Mouse (Mus musculus) small intestine, adult 2 months (tissue): ENCODE measurements around the gene Slc7a6os. TPM values are rescaled to one million over a fixed set of nuclear protein-coding genes. Genes with fewer than 3 reads are reported as not detected.

Experiments
- H3K27ac ChIP-seq: fragments of 200-500 bp; 2 replicates; pipeline ENCODE4 v1.5.1; 2012; ENCODE audit warnings: low read depth, low read length, control low read depth, inconsistent platforms; ENCODE audit not compliant: insufficient read depth
- H3K27me3 ChIP-seq: fragments of 200-500 bp; 2 replicates; pipeline ENCODE4 v1.6.1; 2012; ENCODE audit warnings: mild to moderate bottlenecking, moderate library complexity, low read length, inconsistent platforms; ENCODE audit not compliant: control insufficient read depth, insufficient read depth
- H3K36me3 ChIP-seq: fragments of 200-500 bp; 2 replicates; pipeline ENCODE4 v1.6.1; 2012; ENCODE audit warnings: mild to moderate bottlenecking, low read length, control low read depth, inconsistent platforms; ENCODE audit not compliant: control insufficient read depth, insufficient read depth
- H3K4me1 ChIP-seq: fragments of 200-500 bp; 2 replicates; pipeline ENCODE4 v1.6.1; 2012; ENCODE audit warnings: low read length, inconsistent platforms, mixed read lengths; ENCODE audit not compliant: control insufficient read depth, insufficient read depth, insufficient read length
- H3K4me3 ChIP-seq: fragments of 200-500 bp; 2 replicates; pipeline ENCODE4 v1.5.1; 2012; ENCODE audit warnings: low read depth, mild to moderate bottlenecking, control low read depth, inconsistent platforms, low read length, moderate library complexity
- CTCF ChIP-seq: fragments of 200-500 bp; IDR thresholded peaks from 2 replicates; pipeline ENCODE4 v1.5.1; 2012; ENCODE audit warnings: low read depth, mild to moderate bottlenecking, control low read depth, inconsistent platforms, low read length, moderate library complexity, mixed read lengths; ENCODE audit not compliant: insufficient replicate concordance, insufficient read length; ENCODE audit errors: extremely low read depth
- POLR2A ChIP-seq: fragments of 200-500 bp; IDR thresholded peaks from 2 replicates; pipeline ENCODE4 v1.6.1; 2012; ENCODE audit warnings: low read depth, mild to moderate bottlenecking, control low read depth, inconsistent platforms, low read length, moderate library complexity
- WGBS: fragments of 180-500 bp; shearing (Covaris S2); methylation state at CpG from one replicate; pipeline ENCODE4 v1.1.7; 2018; 5-methylcytosine and 5-hydroxymethylcytosine counted together
- polyA plus RNA-seq: library from polyadenylated mRNA; depleted of rRNA; stranded (reverse); fragments of >200 nt; gene quantifications from 2 replicates; pipeline ENCODE4 v1.2.3, GENCODE M21; 2012

Slc7a6os gene
- polyA plus RNA-seq, 1 experiment = 17.6 TPM

GRCm38 (mm10) chr8:106194062-106194461, 16.7 kb downstream of the Slc7a6os start:
- H3K36me3 ChIP-seq = peaks cover 7% of the 10 kb centered on the region

GRCm38 (mm10) chr8:106193162-106193561, 17.6 kb downstream of the Slc7a6os start:
- H3K27me3 ChIP-seq = no peaks in the 10 kb centered on the region
- no peaks in the 10 kb centered on the region for H3K4me1 ChIP-seq
- no peak overlapping the region for H3K27ac ChIP-seq
- H3K4me3 ChIP-seq = no peak overlapping the region
- 79% methylated on average over 6 of the region's 6 CpGs for WGBS
- peaks cover 7% of the 10 kb centered on the region for H3K36me3 ChIP-seq
- TF ChIP-seq CTCF (no peak), POLR2A (no peak)

More at GRCm38 (mm10) chr8:106194062-106194461, 16.7 kb downstream of the Slc7a6os start:
- WGBS = 89% methylated on average over 5 of the region's 5 CpGs
- no peak overlapping the region for H3K4me3 ChIP-seq
- no peaks in the 10 kb centered on the region for H3K27me3 ChIP-seq
- H3K27ac ChIP-seq = no peak overlapping the region
- TF ChIP-seq CTCF (no peak), POLR2A (no peak)
- H3K4me1 ChIP-seq = no peaks in the 10 kb centered on the region

GRCm38 (mm10) chr8:106191639-106192038, 19.1 kb downstream of the Slc7a6os start:
- TF ChIP-seq CTCF (no peak), POLR2A (no peak)
- H3K36me3 ChIP-seq = peaks cover 5% of the 10 kb centered on the region
- 44% methylated on average over 5 of the region's 5 CpGs for WGBS
- H3K4me3 ChIP-seq = no peak overlapping the region
- no peak overlapping the region for H3K27ac ChIP-seq
- H3K27me3 ChIP-seq = no peaks in the 10 kb centered on the region
- no peaks in the 10 kb centered on the region for H3K4me1 ChIP-seq

- no peak overlapping the region for H3K4me3 ChIP-seq
- no peak overlapping the region for H3K27ac ChIP-seq
- peaks cover 3% of the 10 kb centered on the region; the same call in 1 of the 2 replicates for H3K36me3 ChIP-seq
- no peak for TF ChIP-seq POLR2A
- TF ChIP-seq CTCF = no peak
- 96% methylated on average over 4 of the region's 4 CpGs for WGBS
- no peaks in the 10 kb centered on the region for H3K27me3 ChIP-seq
- no peaks in the 10 kb centered on the region for H3K4me1 ChIP-seq
These were observed 21.6 kb downstream of the Slc7a6os start for GRCm38 (mm10) chr8:106189162-106189561.

- WGBS = 82% methylated on average over 3 of the region's 3 CpGs
- Histone ChIP-seq H3K36me3 (peaks cover 3% of the 10 kb centered on the region; the same call in 1 of the 2 replicates), H3K27ac (no peak overlapping the region), H3K27me3 (no peaks in the 10 kb centered on the region), H3K4me3 (no peak overlapping the region), H3K4me1 (no peaks in the 10 kb centered on the region)
- TF ChIP-seq CTCF (no peak), POLR2A (no peak)
These were observed 24.3 kb downstream of the Slc7a6os start for GRCm38 (mm10) chr8:106186394-106186793.

GRCm38 (mm10) chr8:106185628-106186270, 25.0 kb downstream of the Slc7a6os start:
- Histone ChIP-seq H3K4me1 (no peaks in the 10 kb centered on the region), H3K27ac (no peak overlapping the region)
- WGBS = 80% methylated on average over 8 of the region's 8 CpGs

GRCm38 (mm10) chr8:106178428-106178827, 32.3 kb downstream of the Slc7a6os start:
- no peak overlapping the region for H3K4me3 ChIP-seq
- H3K36me3 ChIP-seq = 0 out of 2 replicates have a peak, but pooled peaks cover 1% of the 10 kb centered on the region
- no peak overlapping the region for H3K27ac ChIP-seq
- H3K27me3 ChIP-seq = no peaks in the 10 kb centered on the region
- 64% methylated on average over 2 of the region's 2 CpGs for WGBS
- H3K4me1 ChIP-seq = no peaks in the 10 kb centered on the region; the same call in 1 of the 2 replicates
- no peak for TF ChIP-seq POLR2A
- TF ChIP-seq CTCF = no peak

More at GRCm38 (mm10) chr8:106185628-106186270, 25.0 kb downstream of the Slc7a6os start:
- Histone ChIP-seq H3K4me3 (no peak overlapping the region), H3K27me3 (no peaks in the 10 kb centered on the region), H3K36me3 (peaks cover 3% of the 10 kb centered on the region; the same call in 1 of the 2 replicates)
- TF ChIP-seq CTCF = no peak
- TF ChIP-seq POLR2A = no peak
